Mouse (Mus musculus): Measurements from ENCODE around the gene Ccdc162. TPM values are rescaled to one million over a fixed set of nuclear protein-coding genes. Genes with fewer than 3 reads are reported as not detected.
"Not testable (repeated sequence)": the region's sequence is repeated elsewhere in the genome, so short reads cannot be mapped to it uniquely, and the experiment has no call there.

The Ccdc162 gene
- polyA plus RNA-seq, 1 experiment from 2014 or later: 0.36 TPM

- Histone ChIP-seq H3K9me3 (ENCODE audit: low read length) (no peaks in the 10 kb centered on the region), H3K9ac (replicated peaks; ENCODE audit: low read length) (peak overlapping the region; percentile 49; the same call in 1 of the 2 replicates), H3K4me3 (ENCODE audit: low read length) (peak overlapping the region; percentile 29; the same call in 1 of the 2 replicates), H3K27ac (ENCODE audit: low read length) (0 out of 2 replicates have a peak overlapping the region, but pooled peaks have one; percentile 30), H3K27me3 (ENCODE audit: insufficient read depth, low read length) (no peaks in the 10 kb centered on the region), H3K4me2 (replicated peaks; ENCODE audit: low read depth, low read length) (peak overlapping the region; percentile 50), H3K4me1 (ENCODE audit: insufficient read depth, low read length) (peaks cover 11% of the 10 kb centered on the region; the same call in 1 of the 2 replicates), H3K36me3 (ENCODE audit: insufficient read depth, low read length) (no peaks in the 10 kb centered on the region)
- ATAC-seq (ENCODE audit: low FRiP score, low TSS enrichment): peak; percentile 58
- 17% methylated on average over 18 of the region's 18 CpGs for WGBS
These were observed 37.6 kb downstream of the Ccdc162 start for GRCm38 (mm10) chr10:41678746-41679360.

GRCm38 (mm10) chr10:41677396-41677795 is 39.0 kb downstream of the Ccdc162 start:
- Histone ChIP-seq H3K36me3 (ENCODE audit: insufficient read depth, low read length) (no peaks in the 10 kb centered on the region), H3K27ac (ENCODE audit: low read length) (no peak overlapping the region), H3K27me3 (ENCODE audit: insufficient read depth, low read length) (no peaks in the 10 kb centered on the region), H3K9me3 (ENCODE audit: low read length) (no peaks in the 10 kb centered on the region), H3K4me2 (replicated peaks; ENCODE audit: low read depth, low read length) (no peak overlapping the region), H3K9ac (replicated peaks; ENCODE audit: low read length) (no peak overlapping the region), H3K4me1 (ENCODE audit: insufficient read depth, low read length) (peaks cover 11% of the 10 kb centered on the region; the same call in 1 of the 2 replicates), H3K4me3 (ENCODE audit: low read length) (no peak overlapping the region)
- ATAC-seq (ENCODE audit: low FRiP score, low TSS enrichment): no peak
- 59% methylated on average over 8 of the region's 8 CpGs for WGBS

GRCm38 (mm10) chr10:41676661-41677061 is 39.8 kb downstream of the Ccdc162 start:
- no peak overlapping the region for H3K4me2 ChIP-seq (replicated peaks; ENCODE audit: low read depth, low read length)
- no peaks in the 10 kb centered on the region for H3K36me3 ChIP-seq (ENCODE audit: insufficient read depth, low read length)
- no peak overlapping the region for H3K27ac ChIP-seq (ENCODE audit: low read length)
- H3K9me3 ChIP-seq (ENCODE audit: low read length): no peaks in the 10 kb centered on the region
- no peak for ATAC-seq (ENCODE audit: low FRiP score, low TSS enrichment)
- no peak overlapping the region for H3K4me3 ChIP-seq (ENCODE audit: low read length)
- 78% methylated on average over 6 of the region's 6 CpGs for WGBS
- H3K4me1 ChIP-seq (ENCODE audit: insufficient read depth, low read length): peaks cover 11% of the 10 kb centered on the region; the same call in 1 of the 2 replicates
- H3K9ac ChIP-seq (replicated peaks; ENCODE audit: low read length): no peak overlapping the region
- no peaks in the 10 kb centered on the region for H3K27me3 ChIP-seq (ENCODE audit: insufficient read depth, low read length)

- no peak overlapping the region for H3K4me2 ChIP-seq (replicated peaks; ENCODE audit: low read depth, low read length)
- 70% methylated on average over 6 of the region's 6 CpGs for WGBS
These were observed 40.4 kb downstream of the Ccdc162 start for GRCm38 (mm10) chr10:41675842-41676571.

GRCm38 (mm10) chr10:41675243-41675642 is 41.2 kb downstream of the Ccdc162 start:
- 74% methylated on average over 6 of the region's 6 CpGs for WGBS
- H3K4me3 ChIP-seq (ENCODE audit: low read length): no peak overlapping the region
- H3K4me2 ChIP-seq (replicated peaks; ENCODE audit: low read depth, low read length): no peak overlapping the region
- H3K9ac ChIP-seq (replicated peaks; ENCODE audit: low read length): no peak overlapping the region
- H3K9me3 ChIP-seq (ENCODE audit: low read length): no peaks in the 10 kb centered on the region
- no peak overlapping the region for H3K27ac ChIP-seq (ENCODE audit: low read length)
- no peaks in the 10 kb centered on the region for H3K27me3 ChIP-seq (ENCODE audit: insufficient read depth, low read length)
- no peaks in the 10 kb centered on the region for H3K36me3 ChIP-seq (ENCODE audit: insufficient read depth, low read length)
- peaks cover 8% of the 10 kb centered on the region; the same call in 1 of the 2 replicates for H3K4me1 ChIP-seq (ENCODE audit: insufficient read depth, low read length)
- ATAC-seq (ENCODE audit: low FRiP score, low TSS enrichment): no peak

More at GRCm38 (mm10) chr10:41675842-41676571, 40.4 kb downstream of the Ccdc162 start:
- H3K36me3 ChIP-seq (ENCODE audit: insufficient read depth, low read length): no peaks in the 10 kb centered on the region
- peaks cover 8% of the 10 kb centered on the region; the same call in 1 of the 2 replicates for H3K4me1 ChIP-seq (ENCODE audit: insufficient read depth, low read length)
- no peak overlapping the region for H3K9ac ChIP-seq (replicated peaks; ENCODE audit: low read length)
- no peak overlapping the region for H3K4me3 ChIP-seq (ENCODE audit: low read length)
- H3K27me3 ChIP-seq (ENCODE audit: insufficient read depth, low read length): no peaks in the 10 kb centered on the region
- no peak overlapping the region for H3K27ac ChIP-seq (ENCODE audit: low read length)
- no peak for ATAC-seq (ENCODE audit: low FRiP score, low TSS enrichment)
- H3K9me3 ChIP-seq (ENCODE audit: low read length): no peaks in the 10 kb centered on the region

- no peak overlapping the region for H3K4me2 ChIP-seq (replicated peaks; ENCODE audit: low read depth, low read length)
- 68% methylated on average over 3 of the region's 3 CpGs for WGBS
- no peak overlapping the region for H3K4me3 ChIP-seq (ENCODE audit: low read length)
- H3K9me3 ChIP-seq (ENCODE audit: low read length): no peaks in the 10 kb centered on the region
- no peak overlapping the region for H3K9ac ChIP-seq (replicated peaks; ENCODE audit: low read length)
- no peak overlapping the region for H3K27ac ChIP-seq (ENCODE audit: low read length)
- no peaks in the 10 kb centered on the region for H3K27me3 ChIP-seq (ENCODE audit: insufficient read depth, low read length)
- H3K4me1 ChIP-seq (ENCODE audit: insufficient read depth, low read length): peaks cover 8% of the 10 kb centered on the region; the same call in 1 of the 2 replicates
- no peaks in the 10 kb centered on the region for H3K36me3 ChIP-seq (ENCODE audit: insufficient read depth, low read length)
- ATAC-seq (ENCODE audit: low FRiP score, low TSS enrichment): no peak
These were observed 42.1 kb downstream of the Ccdc162 start for GRCm38 (mm10) chr10:41674362-41674761.

GRCm38 (mm10) chr10:41670196-41670595 is 46.2 kb downstream of the Ccdc162 start:
- no peaks in the 10 kb centered on the region for H3K9me3 ChIP-seq (ENCODE audit: low read length)
- H3K9ac ChIP-seq (replicated peaks; ENCODE audit: low read length): no peak overlapping the region
- H3K4me2 ChIP-seq (replicated peaks; ENCODE audit: low read depth, low read length): no peak overlapping the region
- no peaks in the 10 kb centered on the region for H3K27me3 ChIP-seq (ENCODE audit: insufficient read depth, low read length)
- H3K36me3 ChIP-seq (ENCODE audit: insufficient read depth, low read length): no peaks in the 10 kb centered on the region
- 75% methylated on average over 5 of the region's 5 CpGs for WGBS
- no peak overlapping the region for H3K27ac ChIP-seq (ENCODE audit: low read length)
- ATAC-seq (ENCODE audit: low FRiP score, low TSS enrichment): no peak
- no peaks in the 10 kb centered on the region for H3K4me1 ChIP-seq (ENCODE audit: insufficient read depth, low read length)
- H3K4me3 ChIP-seq (ENCODE audit: low read length): no peak overlapping the region

- Histone ChIP-seq H3K9ac (replicated peaks; ENCODE audit: low read length) (no peak overlapping the region), H3K27ac (ENCODE audit: low read length) (no peak overlapping the region), H3K9me3 (ENCODE audit: low read length) (no peaks in the 10 kb centered on the region), H3K4me2 (replicated peaks; ENCODE audit: low read depth, low read length) (no peak overlapping the region), H3K36me3 (ENCODE audit: insufficient read depth, low read length) (no peaks in the 10 kb centered on the region), H3K4me3 (ENCODE audit: low read length) (no peak overlapping the region), H3K4me1 (ENCODE audit: insufficient read depth, low read length) (no peaks in the 10 kb centered on the region), H3K27me3 (ENCODE audit: insufficient read depth, low read length) (no peaks in the 10 kb centered on the region)
- no peak for ATAC-seq (ENCODE audit: low FRiP score, low TSS enrichment)
- WGBS: 72% methylated on average over 1 of the region's 1 CpGs
These were observed 50.9 kb downstream of the Ccdc162 start for GRCm38 (mm10) chr10:41665498-41665897.

GRCm38 (mm10) chr10:41659671-41660070 is 56.8 kb downstream of the Ccdc162 start:
- not testable (repeated sequence) for ATAC-seq (ENCODE audit: low FRiP score, low TSS enrichment); H3K9me3 ChIP-seq (ENCODE audit: low read length); H3K4me2 ChIP-seq (replicated peaks; ENCODE audit: low read depth, low read length); H3K27me3 ChIP-seq (ENCODE audit: insufficient read depth, low read length); H3K9ac ChIP-seq (replicated peaks; ENCODE audit: low read length); H3K4me1 ChIP-seq (ENCODE audit: insufficient read depth, low read length); H3K36me3 ChIP-seq (ENCODE audit: insufficient read depth, low read length); H3K27ac ChIP-seq (ENCODE audit: low read length); H3K4me3 ChIP-seq (ENCODE audit: low read length)
- 95% methylated on average over 6 of the region's 6 CpGs for WGBS

GRCm38 (mm10) chr10:41655684-41656083 is 60.8 kb downstream of the Ccdc162 start:
- not testable (repeated sequence) for H3K36me3 ChIP-seq (ENCODE audit: insufficient read depth, low read length); H3K4me3 ChIP-seq (ENCODE audit: low read length); H3K27me3 ChIP-seq (ENCODE audit: insufficient read depth, low read length); ATAC-seq (ENCODE audit: low FRiP score, low TSS enrichment); H3K9me3 ChIP-seq (ENCODE audit: low read length); H3K27ac ChIP-seq (ENCODE audit: low read length); H3K9ac ChIP-seq (replicated peaks; ENCODE audit: low read length); H3K4me1 ChIP-seq (ENCODE audit: insufficient read depth, low read length); H3K4me2 ChIP-seq (replicated peaks; ENCODE audit: low read depth, low read length)
